Mouse (Mus musculus) retina, adult 2 months (tissue): ENCODE measurements around the gene Fam110a.

Experiments used
- DNase-seq: peaks from one replicate; pipeline ENCODE4 v3.0.0-alpha.2; 2012; ENCODE audit warnings: low read depth, low spot score

The Fam110a gene

GRCm38 (mm10) chr2:151937893-151938292 lies 42.1 kb downstream of the Fam110a start:
- no peak for DNase-seq

GRCm38 (mm10) chr2:151930389-151931074 lies 49.5 kb downstream of the Fam110a start:
- peak; percentile 39 for DNase-seq

- no peak for DNase-seq
These were observed 52.9 kb downstream of the Fam110a start for GRCm38 (mm10) chr2:151927103-151927502.

- no peak for DNase-seq
These were observed 54.3 kb downstream of the Fam110a start for GRCm38 (mm10) chr2:151925715-151926114.

- DNase-seq = no peak
These were observed 55.7 kb downstream of the Fam110a start for GRCm38 (mm10) chr2:151924276-151924675.

- no peak for DNase-seq
These were observed 58.4 kb downstream of the Fam110a start for GRCm38 (mm10) chr2:151921596-151921995.

- DNase-seq = no peak
These were observed 59.0 kb downstream of the Fam110a start for GRCm38 (mm10) chr2:151921068-151921467.
